Mouse (Mus musculus) cerebellum, adult 18-20 months (tissue): Measurements from ENCODE around the gene Specc1.

ENCODE experiments used
- DNase-seq, 2 experiments: peaks; one replicate each; pipeline ENCODE4 v3.0.0; 2021

The Specc1 gene

GRCm38 (mm10) chr11:61970901-61971300, 14.3 kb downstream of the Specc1 start:
- DNase-seq, result no peak

- peak in 1 of 2 experiments; percentile 49 for DNase-seq
These were observed 15.1 kb downstream of the Specc1 start for GRCm38 (mm10) chr11:61971441-61972221.

GRCm38 (mm10) chr11:61974106-61974707, 17.6 kb downstream of the Specc1 start:
- DNase-seq, result peak; percentile 55 to 59

GRCm38 (mm10) chr11:61975783-61976182, 19.2 kb downstream of the Specc1 start:
- no peak for DNase-seq

- DNase-seq, result no peak
These were observed 24.7 kb downstream of the Specc1 start for GRCm38 (mm10) chr11:61981285-61981684.

GRCm38 (mm10) chr11:61982828-61983227, 26.3 kb downstream of the Specc1 start:
- DNase-seq, result no peak

DNA sequence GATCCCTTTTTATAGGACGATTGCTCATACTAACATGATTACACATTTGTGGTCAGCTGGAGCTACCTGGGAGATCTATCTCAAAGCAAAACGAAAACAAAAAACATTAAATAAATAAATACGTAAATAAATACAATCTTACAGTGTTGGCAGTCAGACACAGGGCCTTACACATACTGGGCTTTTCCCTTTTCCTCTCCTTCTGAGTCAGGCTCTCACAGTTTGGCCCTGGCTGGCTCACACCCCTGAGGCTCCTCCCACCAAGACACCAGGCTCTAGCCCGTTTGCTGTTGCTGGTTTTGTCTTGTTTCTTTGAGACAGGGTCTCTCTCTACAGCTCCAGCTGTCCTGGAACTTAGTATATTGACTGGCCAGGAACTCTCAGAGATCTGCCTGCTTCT, 30.4 kb downstream of the Specc1 start:
- no peak for DNase-seq

DNA sequence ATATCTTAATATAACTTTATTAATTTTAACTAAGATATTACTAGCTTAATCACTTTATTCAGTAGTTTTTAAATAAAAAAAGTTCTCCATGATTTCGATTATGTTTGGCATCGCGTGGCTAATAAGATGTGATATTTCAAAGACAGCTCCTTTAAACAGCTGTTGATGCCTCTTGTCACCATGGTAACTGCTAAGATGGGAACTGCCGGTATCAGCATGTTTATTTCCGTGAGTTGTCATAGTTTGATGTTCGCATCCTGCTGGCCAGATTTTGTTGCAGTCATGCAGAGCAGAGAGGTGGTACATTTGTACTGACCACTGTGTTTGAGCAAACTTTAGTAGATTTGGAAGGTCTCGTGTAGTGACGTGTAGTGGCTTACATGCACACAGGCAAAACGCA, 33.1 kb downstream of the Specc1 start:
- no peak for DNase-seq

GRCm38 (mm10) chr11:61991576-61991975, 35.0 kb downstream of the Specc1 start:
- no peak for DNase-seq

- DNase-seq, result no peak
These were observed 36.2 kb downstream of the Specc1 start for GRCm38 (mm10) chr11:61992671-61993285.

DNA sequence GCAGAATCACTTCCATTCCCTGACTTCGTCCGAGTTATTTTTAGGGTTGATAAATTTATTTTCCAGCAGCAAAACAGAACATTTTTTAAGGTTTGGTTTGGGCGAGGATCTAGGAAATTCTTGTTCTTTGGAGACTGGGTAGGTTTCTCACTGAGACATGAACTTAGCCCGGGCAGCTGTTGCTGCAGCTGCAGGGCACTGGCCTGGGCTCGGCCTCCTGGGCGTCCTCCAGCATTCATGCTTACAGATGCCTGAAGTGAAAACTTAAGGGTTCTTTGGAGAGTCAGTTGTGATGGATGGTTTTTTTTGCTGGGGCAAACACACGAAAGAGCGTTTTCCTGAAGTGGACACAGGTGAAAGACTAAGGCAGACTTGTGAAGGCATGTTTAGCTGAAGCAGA, 42.9 kb downstream of the Specc1 start:
- DNase-seq, result no peak

- peak; percentile 54 to 65 for DNase-seq
These were observed 43.5 kb downstream of the Specc1 start for GRCm38 (mm10) chr11:62000099-62000498.

- no peak for DNase-seq
These were observed 45.4 kb downstream of the Specc1 start for GRCm38 (mm10) chr11:62001977-62002376.

DNA sequence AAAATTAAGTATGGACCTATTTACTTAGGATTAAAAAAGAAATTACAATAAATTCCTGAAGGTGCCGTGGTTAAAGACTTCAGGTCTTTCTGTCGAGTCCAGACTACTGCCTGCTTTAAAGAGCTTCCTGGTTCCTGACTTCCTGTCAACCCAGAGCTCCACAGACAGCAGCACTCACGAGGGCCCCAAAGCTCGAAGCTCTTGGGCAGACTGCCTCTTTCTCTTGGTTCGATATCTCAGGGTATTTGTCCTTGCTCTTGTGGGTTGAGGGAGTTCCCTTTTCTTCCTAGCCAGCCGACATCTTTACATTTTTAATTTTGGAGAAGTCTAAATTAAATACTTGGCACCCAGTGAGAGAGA, 48.3 kb downstream of the Specc1 start:
- peak in 1 of 2 experiments; percentile 1 for DNase-seq

GRCm38 (mm10) chr11:62005241-62005910, 48.8 kb downstream of the Specc1 start:
- peak; percentile 49 to 53 for DNase-seq

DNA sequence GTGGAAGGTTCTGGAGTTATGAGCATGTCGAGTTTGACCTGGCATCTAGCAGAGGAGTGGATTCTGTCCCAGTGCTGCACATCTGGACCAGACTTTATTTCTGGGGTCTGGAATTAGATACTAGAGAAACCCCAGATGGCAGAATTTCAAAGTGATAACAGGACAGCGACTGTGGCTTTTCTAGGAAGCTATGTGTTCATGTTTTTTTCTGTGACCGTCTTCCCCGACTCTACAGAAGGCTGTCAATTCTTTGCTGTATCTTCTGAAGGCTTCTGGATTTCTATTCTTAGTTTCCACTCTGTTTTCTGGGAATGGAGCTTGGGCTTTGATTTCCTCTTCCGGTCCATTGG, 49.3 kb downstream of the Specc1 start:
- no peak for DNase-seq

GRCm38 (mm10) chr11:62006680-62007079, 50.1 kb downstream of the Specc1 start:
- no peak for DNase-seq

- peak in 1 of 2 experiments; percentile 42 for DNase-seq
These were observed 51.4 kb downstream of the Specc1 start for GRCm38 (mm10) chr11:62007984-62008383.

- peak in 1 of 2 experiments; percentile 59 for DNase-seq
These were observed 54.2 kb downstream of the Specc1 start for GRCm38 (mm10) chr11:62010625-62011231.

- DNase-seq, result no peak
These were observed 55.5 kb downstream of the Specc1 start for GRCm38 (mm10) chr11:62012039-62012438.

- no peak for DNase-seq
These were observed 56.9 kb downstream of the Specc1 start for GRCm38 (mm10) chr11:62013449-62013848.

GRCm38 (mm10) chr11:62015071-62015654, 58.6 kb downstream of the Specc1 start:
- no peak for DNase-seq

- DNase-seq, result no peak
These were observed 60.4 kb downstream of the Specc1 start for GRCm38 (mm10) chr11:62016985-62017384.
